Mouse (Mus musculus): ENCODE measurements around the gene Cdc5l.
"Not testable (repeated sequence)": the region's sequence is repeated elsewhere in the genome, so short reads cannot be mapped to it uniquely, and the experiment has no call there.

Cdc5l gene

GRCm38 (mm10) chr17:45433419-45434261 lies at the start of gene Cdc5l:
Gene Cdc5l (minus strand): TSS chr17:45433737.
- peak; percentile 92 for DNase-seq (ENCODE audit: low read depth, low spot score)

- DNase-seq (ENCODE audit: low read depth, low spot score) = no peak
Observed at GRCm38 (mm10) chr17:45480429-45480828, 46.9 kb upstream of the Cdc5l start.

- peak; percentile 56 for DNase-seq (ENCODE audit: low read depth, low spot score)
Observed at GRCm38 (mm10) chr17:45478234-45478825, 44.8 kb upstream of the Cdc5l start.

- DNase-seq (ENCODE audit: low read depth, low spot score) = peak; percentile 30
Observed at GRCm38 (mm10) chr17:45474669-45475465, 41.3 kb upstream of the Cdc5l start, which contains the start of gene Spats1. Gene Spats1 (minus strand): TSS chr17:45475415.

DNA sequence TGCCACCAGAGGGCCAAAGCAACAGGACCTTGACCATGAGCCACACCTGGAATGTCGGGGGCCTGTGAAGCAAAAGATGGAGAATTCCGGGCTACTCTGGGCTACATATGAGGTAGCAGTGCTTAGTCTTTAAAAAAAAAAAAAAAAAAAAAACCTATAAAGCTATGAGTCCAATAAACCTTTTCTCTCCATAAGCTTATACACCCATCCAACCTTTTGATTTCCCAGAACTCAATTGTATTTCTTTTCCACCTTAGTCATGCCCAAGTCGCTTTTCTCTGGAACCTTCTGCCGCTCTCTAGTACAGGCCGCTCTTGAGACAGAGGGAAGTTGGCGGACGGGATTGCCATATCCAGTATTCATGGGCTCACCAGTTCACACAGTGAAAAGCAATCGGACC lies 40.6 kb upstream of the Cdc5l start:
- DNase-seq (ENCODE audit: low read depth, low spot score) = no peak

GRCm38 (mm10) chr17:45473667-45474066 lies 40.1 kb upstream of the Cdc5l start:
- DNase-seq (ENCODE audit: low read depth, low spot score) = no peak

DNA sequence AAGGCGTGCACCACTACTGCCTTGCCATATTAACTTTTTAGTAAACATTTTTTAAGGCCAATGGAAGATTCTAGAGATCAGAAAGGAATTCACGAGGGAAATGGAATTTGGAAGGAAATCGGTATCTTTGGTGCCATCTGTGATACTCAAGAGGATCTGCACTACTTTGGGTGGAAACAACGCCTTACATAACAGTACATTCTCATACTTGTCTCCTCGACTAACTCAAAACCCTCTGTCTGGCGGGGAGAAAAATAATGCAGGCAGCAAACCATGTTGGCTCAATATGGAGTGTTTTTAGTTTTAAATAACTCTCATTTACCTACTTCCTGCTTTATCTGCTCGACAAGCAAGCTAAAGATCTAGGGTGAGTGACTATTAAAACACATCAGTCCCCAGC lies 37.2 kb upstream of the Cdc5l start:
- DNase-seq (ENCODE audit: low read depth, low spot score) = no peak

- no peak for DNase-seq (ENCODE audit: low read depth, low spot score)
Observed at GRCm38 (mm10) chr17:45468302-45468701, 34.8 kb upstream of the Cdc5l start.

DNA sequence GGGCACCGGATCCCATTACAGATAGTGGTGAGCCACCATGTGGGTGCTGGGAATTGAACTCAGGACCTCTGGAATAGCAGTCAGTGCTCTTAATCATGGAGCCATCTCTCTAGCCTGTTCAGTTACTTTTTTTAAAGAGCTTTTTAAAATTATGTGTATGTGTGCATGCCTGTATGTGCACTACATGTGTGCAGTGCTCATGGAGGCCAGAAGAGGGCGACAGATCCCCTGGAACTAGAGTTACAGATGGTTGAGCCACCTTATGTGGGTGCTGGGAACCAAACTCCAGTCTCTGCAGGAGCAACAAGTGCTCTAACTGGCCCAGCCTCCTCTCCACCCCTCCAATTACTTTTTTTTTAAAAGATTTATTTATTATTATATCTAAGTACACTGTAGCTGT lies 33.2 kb upstream of the Cdc5l start:
- no peak for DNase-seq (ENCODE audit: low read depth, low spot score)

DNA sequence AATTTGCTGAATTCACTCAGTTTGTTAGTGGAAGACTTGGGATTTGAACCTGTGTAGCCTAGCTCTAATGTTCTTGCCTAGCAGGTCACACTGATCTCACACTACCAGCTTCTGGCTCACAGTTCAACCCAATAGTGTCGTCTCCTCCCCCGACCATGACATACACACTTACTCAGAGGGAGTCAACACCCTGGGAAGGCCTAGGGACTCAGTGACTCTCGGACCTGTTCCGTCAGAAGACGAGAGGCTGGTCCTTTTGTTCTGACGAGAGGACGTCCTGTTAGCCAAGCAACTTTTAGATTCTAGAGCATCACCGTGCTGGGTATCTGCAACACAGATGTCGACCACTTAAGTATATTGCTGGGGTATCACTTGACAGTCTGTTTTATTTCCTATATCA lies 30.7 kb upstream of the Cdc5l start:
- no peak for DNase-seq (ENCODE audit: low read depth, low spot score)

GRCm38 (mm10) chr17:45462506-45462905 lies 29.0 kb upstream of the Cdc5l start:
- DNase-seq (ENCODE audit: low read depth, low spot score) = no peak

GRCm38 (mm10) chr17:45459062-45459461 lies 25.5 kb upstream of the Cdc5l start:
- no peak for DNase-seq (ENCODE audit: low read depth, low spot score)

DNA sequence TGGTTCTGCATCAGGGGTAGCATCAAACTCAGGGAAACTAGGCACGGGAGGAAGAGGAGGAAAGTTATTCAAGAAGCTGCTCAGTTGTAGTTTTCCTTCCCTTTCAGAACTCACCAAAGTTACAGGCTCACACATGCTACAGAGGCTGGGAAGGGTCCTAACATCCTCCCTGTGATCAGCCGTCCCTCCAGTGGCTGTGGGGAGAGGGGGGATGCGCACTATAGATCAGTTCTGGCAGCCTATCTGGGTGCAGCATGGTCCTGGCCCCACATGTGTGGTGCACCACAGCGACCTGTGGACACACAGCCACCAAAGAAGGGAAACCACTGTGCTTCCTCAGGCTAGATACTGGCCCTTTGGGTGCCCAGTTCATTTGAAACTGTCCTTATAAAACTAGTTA lies 25.0 kb upstream of the Cdc5l start:
- no peak for DNase-seq (ENCODE audit: low read depth, low spot score)

- DNase-seq (ENCODE audit: low read depth, low spot score) = no peak
Observed at GRCm38 (mm10) chr17:45457487-45457886, 23.9 kb upstream of the Cdc5l start.

DNA sequence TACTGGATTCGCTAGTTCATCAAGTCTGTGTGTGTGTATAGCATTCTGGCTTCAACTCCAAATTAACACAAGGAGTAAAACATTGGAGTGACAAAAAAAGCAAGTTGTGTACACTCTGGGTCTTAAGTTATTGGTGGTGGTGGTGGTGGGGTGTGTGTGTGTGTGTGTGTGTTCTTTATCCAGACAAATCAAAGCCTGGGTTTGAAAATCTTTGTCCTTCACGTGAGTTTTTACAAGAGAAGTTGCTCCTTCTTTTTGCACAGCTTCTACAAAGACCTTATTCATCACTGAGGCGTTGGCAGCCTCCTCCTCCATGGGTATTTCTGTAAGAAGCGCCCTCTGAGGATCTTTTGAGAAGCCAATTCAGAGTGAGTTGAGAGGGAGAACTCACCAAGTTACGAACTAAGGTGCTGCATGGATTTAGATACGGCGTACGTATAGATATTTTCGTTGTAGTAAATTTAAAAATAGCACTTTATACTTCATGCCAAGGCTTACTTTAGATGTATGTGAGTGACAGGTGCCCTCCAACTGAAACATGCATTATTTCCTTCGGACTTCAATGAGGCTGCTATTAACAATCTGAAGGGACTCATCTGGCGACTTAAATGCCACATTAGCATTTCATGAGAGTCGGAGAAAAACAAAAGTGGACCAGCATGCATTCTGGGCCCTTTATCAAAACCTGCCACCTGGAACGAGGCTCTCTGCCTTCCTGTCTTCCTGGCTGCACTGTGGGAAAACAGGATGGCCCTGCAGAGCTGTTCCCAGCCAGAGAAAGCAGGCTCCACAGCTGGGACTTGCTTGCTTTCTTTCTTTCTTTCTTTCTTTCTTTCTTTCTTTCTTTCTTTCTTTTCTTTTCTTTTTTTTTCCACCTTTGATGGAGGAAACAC lies 23.0 kb upstream of the Cdc5l start:
- no peak for DNase-seq (ENCODE audit: low read depth, low spot score)

DNA sequence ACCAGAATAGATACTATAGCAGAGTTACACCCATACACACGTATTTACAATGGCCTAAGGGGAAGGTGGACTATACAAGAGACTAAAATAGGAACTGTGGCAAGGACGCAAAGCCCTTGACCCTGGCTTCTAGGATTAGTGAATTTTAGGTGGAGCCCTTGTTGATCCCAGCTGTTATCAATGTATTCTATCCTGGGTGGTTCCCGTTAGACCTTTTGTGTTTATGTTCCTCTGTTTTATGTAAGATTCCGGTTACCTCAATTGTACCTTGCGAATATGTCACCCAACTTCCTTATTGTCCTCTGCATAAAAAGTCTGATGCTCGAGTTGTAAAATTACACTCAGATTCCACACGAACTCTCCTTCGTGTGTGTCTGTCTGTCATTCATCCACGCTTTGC lies 22.2 kb upstream of the Cdc5l start:
- DNase-seq (ENCODE audit: low read depth, low spot score) = not testable (repeated sequence)

- no peak for DNase-seq (ENCODE audit: low read depth, low spot score)
Observed at GRCm38 (mm10) chr17:45454794-45455193, 21.3 kb upstream of the Cdc5l start.

- no peak for DNase-seq (ENCODE audit: low read depth, low spot score)
Observed at GRCm38 (mm10) chr17:45452271-45452670, 18.7 kb upstream of the Cdc5l start.

GRCm38 (mm10) chr17:45450153-45450552 lies 16.6 kb upstream of the Cdc5l start:
- DNase-seq (ENCODE audit: low read depth, low spot score) = no peak

- no peak for DNase-seq (ENCODE audit: low read depth, low spot score)
Observed at GRCm38 (mm10) chr17:45449586-45449985, 16.0 kb upstream of the Cdc5l start.

- DNase-seq (ENCODE audit: low read depth, low spot score) = no peak
Observed at GRCm38 (mm10) chr17:45447063-45447462, 13.5 kb upstream of the Cdc5l start.

Data from retina, adult 2 months (tissue).